Mouse (Mus musculus): Measurements from ENCODE around the gene Rrp1b. TPM values are rescaled to one million over a fixed set of nuclear protein-coding genes. Genes with fewer than 3 reads are reported as not detected.
"Not testable (repeated sequence)": the region's sequence is repeated elsewhere in the genome, so short reads cannot be mapped to it uniquely, and the experiment has no call there.

Gene Rrp1b
- polyA plus RNA-seq, 1 experiment from 2014 or later = 44.7 TPM

DNA sequence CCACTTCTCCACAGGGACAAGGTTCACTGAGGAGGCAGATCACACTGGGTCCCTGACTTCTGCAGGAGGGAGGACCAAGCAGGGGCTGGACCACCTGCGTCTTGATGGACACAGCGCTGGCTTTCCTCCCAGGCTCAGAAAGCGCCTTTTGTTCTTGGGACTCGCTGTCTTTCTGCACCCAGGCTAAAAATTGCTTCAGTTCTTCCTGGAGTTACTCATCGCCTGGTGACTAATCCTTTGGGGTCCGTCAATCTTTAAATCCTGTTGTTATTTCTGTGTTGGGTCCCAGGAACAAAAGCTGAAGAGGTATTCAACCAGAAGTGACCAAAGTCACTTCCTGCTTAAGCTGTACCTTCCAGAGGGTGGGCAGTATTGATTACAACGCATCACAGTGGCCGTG lies 28.9 kb downstream of the Rrp1b start:
- not testable (repeated sequence) for ATAC-seq (ENCODE audit: low FRiP score); H3K4me1 ChIP-seq; H3K9ac ChIP-seq; H3K4me2 ChIP-seq (replicated peaks); H3K27ac ChIP-seq; H3K4me3 ChIP-seq; H3K27me3 ChIP-seq; H3K9me3 ChIP-seq (replicated peaks)
- peaks cover 20% of the 10 kb centered on the region for H3K36me3 ChIP-seq
- WGBS = 66% methylated on average over 8 of the region's 8 CpGs

DNA sequence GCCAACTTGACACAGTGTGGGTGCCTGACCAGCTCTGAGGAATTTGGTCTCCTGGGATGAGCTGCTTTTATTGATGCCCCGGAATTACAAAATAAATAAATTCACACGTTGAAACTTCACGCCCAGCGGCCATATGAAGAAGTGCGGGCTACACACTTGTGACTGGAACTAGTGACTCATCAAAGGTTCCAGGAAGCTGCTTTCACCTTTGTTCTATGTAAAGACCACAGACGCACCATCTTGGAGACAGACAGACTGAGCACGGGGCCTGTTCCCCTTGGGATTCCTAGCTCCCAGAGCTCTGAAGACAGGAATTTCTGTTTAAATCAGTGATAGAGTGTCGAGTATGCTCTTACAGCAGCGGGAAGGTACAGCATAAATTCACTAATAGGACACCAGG lies 31.6 kb downstream of the Rrp1b start:
- no peaks in the 10 kb centered on the region; the same call in 1 of the 2 replicates for H3K4me1 ChIP-seq
- no peak overlapping the region for H3K9ac ChIP-seq
- WGBS = 76% methylated on average over 9 of the region's 9 CpGs

DNA sequence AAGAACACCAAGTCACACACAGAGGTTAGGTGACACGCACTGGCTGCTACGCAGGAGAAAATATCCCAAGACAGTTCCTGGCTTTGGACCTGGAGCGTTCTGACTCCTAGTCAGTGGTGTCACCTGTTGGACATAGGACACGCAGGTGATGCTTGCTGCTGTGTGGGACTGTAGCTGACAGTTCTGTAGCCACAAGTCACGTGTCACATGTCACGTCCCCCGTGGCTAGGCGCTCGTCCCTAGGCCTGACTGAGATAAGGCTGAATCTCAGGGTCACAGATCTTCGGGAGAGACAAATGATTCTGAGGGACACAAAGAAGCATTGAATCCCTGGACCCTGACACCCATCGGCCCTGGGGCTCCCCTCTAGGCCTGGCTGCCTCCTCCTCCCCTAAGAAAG lies 32.5 kb downstream of the Rrp1b start:
- Histone ChIP-seq H3K4me2 (replicated peaks) (no peak overlapping the region), H3K9ac (no peak overlapping the region), H3K27me3 (no peaks in the 10 kb centered on the region), H3K4me3 (no peak overlapping the region), H3K9me3 (replicated peaks) (no peaks in the 10 kb centered on the region; the same call in 1 of the 2 replicates), H3K4me1 (no peaks in the 10 kb centered on the region; the same call in 1 of the 2 replicates), H3K36me3 (no peaks in the 10 kb centered on the region), H3K27ac (no peak overlapping the region)
- 87% methylated on average over 11 of the region's 11 CpGs for WGBS
- no peak for ATAC-seq (ENCODE audit: low FRiP score)

More for the DNA sequence above, 31.6 kb downstream of the Rrp1b start:
- no peak overlapping the region for H3K4me2 ChIP-seq (replicated peaks)
- H3K9me3 ChIP-seq (replicated peaks) = no peaks in the 10 kb centered on the region; the same call in 1 of the 2 replicates
- no peak overlapping the region for H3K4me3 ChIP-seq
- no peaks in the 10 kb centered on the region for H3K27me3 ChIP-seq
- no peak for ATAC-seq (ENCODE audit: low FRiP score)
- no peaks in the 10 kb centered on the region for H3K36me3 ChIP-seq
- H3K27ac ChIP-seq = no peak overlapping the region

DNA sequence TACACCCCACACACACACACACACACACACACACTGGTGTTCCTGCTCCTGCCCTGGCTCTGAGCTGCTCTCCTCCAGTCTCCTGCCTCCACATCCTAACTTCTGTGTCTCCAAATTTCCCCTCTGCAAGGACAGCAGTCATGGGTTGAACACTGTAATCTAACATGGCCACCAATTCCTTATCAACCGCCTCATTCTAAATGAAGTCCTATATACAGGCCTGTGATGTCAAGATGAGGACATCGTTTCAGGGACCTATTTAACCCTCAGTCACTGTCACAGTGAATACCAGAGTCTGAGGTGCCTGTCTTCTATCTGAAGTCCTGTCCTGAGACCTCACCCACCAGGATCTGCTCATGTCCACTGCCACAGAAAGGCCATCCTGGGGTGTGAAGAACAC lies 32.9 kb downstream of the Rrp1b start:
- Histone ChIP-seq H3K4me1 (no peaks in the 10 kb centered on the region; the same call in 1 of the 2 replicates), H3K9me3 (replicated peaks) (no peaks in the 10 kb centered on the region; the same call in 1 of the 2 replicates), H3K27me3 (no peaks in the 10 kb centered on the region), H3K4me2 (replicated peaks) (no peak overlapping the region), H3K36me3 (no peaks in the 10 kb centered on the region), H3K27ac (no peak overlapping the region), H3K4me3 (no peak overlapping the region), H3K9ac (no peak overlapping the region)
- ATAC-seq (ENCODE audit: low FRiP score) = no peak
- WGBS = 84% methylated on average over 2 of the region's 2 CpGs

DNA sequence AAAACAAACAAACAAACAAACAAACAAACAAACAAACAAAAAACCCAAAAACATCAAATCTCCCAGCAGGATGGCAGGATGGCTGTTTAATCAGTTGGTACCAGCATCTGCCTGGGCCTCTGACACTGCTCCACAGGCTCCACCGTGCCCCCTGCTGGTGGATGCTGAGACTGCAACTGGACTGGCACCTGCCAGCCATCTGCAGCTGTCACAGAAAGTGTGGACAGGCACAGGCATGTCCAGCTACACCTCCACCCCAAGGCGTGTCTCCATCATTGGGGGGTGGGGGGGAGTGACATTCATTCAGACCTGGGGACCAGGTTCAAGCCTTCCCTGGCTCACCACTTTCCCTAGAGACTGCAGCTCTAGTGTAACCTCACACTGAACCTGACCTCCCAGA lies 37.5 kb downstream of the Rrp1b start:
- Histone ChIP-seq H3K36me3 (no peaks in the 10 kb centered on the region), H3K4me3 (no peak overlapping the region), H3K27ac (no peak overlapping the region), H3K4me1 (no peaks in the 10 kb centered on the region; the same call in 1 of the 2 replicates), H3K9me3 (replicated peaks) (no peaks in the 10 kb centered on the region; the same call in 1 of the 2 replicates), H3K27me3 (no peaks in the 10 kb centered on the region), H3K4me2 (replicated peaks) (no peak overlapping the region), H3K9ac (no peak overlapping the region)
- 13% methylated on average over 2 of the region's 2 CpGs for WGBS
- no peak for ATAC-seq (ENCODE audit: low FRiP score)

DNA sequence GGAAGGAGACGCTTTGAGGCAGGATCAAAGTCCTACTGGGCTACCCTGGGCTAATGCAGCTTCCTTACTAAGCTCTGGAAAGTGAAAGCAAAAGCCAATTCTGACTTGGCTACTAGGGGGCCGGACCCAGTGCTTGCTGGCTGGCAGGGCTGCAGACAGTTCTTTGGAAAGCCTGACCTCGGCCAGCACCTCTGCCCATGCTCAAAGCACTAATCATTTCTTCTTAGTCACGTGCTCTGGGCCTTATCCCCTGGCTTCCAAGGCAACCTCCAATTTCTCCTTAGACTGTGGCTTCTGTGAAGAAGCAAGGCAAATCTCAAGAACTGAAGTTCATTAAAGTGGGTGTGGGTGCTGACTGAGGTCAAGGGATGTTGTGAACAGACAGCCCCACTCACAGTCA lies 38.8 kb downstream of the Rrp1b start:
- Histone ChIP-seq H3K9me3 (replicated peaks) (no peaks in the 10 kb centered on the region; the same call in 1 of the 2 replicates), H3K36me3 (no peaks in the 10 kb centered on the region), H3K4me3 (no peak overlapping the region), H3K27me3 (no peaks in the 10 kb centered on the region), H3K4me1 (no peaks in the 10 kb centered on the region; the same call in 1 of the 2 replicates), H3K9ac (no peak overlapping the region), H3K4me2 (replicated peaks) (no peak overlapping the region), H3K27ac (no peak overlapping the region)
- ATAC-seq (ENCODE audit: low FRiP score) = no peak
- WGBS = 64% methylated on average over 4 of the region's 4 CpGs

DNA sequence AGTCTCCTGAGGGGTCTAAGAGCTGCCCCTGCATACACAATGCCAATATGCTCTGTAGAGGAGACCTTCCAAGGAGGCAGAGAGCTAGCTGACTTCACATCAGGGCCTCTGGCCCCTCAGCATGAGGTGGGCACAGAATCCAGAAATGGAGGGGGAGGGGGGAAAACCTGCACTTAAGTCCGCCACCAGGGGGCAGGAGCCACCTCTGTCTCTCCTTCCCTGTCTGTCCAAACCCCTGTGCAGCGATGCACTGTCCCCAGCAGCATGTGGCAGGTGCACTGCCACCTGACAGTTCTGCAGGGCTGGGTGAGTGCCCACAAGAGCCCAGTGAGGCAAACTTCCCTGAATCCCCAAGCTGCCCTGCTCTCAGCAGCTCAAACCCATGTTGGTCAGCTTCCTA lies 39.3 kb downstream of the Rrp1b start:
- WGBS = 0% methylated on average over 2 of the region's 2 CpGs
- no peak; the same call in 1 of the 2 replicates for ATAC-seq (ENCODE audit: low FRiP score)
- Histone ChIP-seq H3K4me1 (no peaks in the 10 kb centered on the region; the same call in 1 of the 2 replicates), H3K4me3 (no peak overlapping the region), H3K9ac (no peak overlapping the region), H3K4me2 (replicated peaks) (no peak overlapping the region), H3K36me3 (no peaks in the 10 kb centered on the region), H3K27me3 (no peaks in the 10 kb centered on the region), H3K27ac (no peak overlapping the region), H3K9me3 (replicated peaks) (no peaks in the 10 kb centered on the region; the same call in 1 of the 2 replicates)

DNA sequence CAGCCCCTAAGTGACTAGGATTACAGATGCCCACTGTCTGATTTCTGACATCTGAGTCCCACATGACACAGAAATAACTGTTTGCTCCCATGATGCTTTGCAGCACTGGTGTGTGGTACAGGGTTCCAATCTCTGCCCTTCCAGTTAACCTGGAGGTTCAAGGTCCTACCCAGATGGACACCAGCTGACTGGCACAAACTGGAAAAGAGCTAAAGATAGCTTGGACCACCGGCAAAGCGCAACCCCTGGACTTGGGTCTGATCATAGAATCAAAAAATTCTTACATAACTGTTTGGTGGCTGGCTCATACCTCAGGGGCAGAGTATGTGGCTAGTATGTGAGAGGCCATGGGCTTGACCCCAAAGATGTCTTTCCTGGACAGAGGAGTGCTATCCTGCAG lies 47.5 kb downstream of the Rrp1b start:
- H3K4me3 ChIP-seq = no peak overlapping the region
- H3K36me3 ChIP-seq = no peaks in the 10 kb centered on the region
- H3K27me3 ChIP-seq = no peaks in the 10 kb centered on the region
- no peak for ATAC-seq (ENCODE audit: low FRiP score)
- no peaks in the 10 kb centered on the region for H3K4me1 ChIP-seq
- H3K4me2 ChIP-seq (replicated peaks) = no peak overlapping the region
- H3K27ac ChIP-seq = no peak overlapping the region
- WGBS = 98% methylated on average over 2 of the region's 2 CpGs
- no peak overlapping the region for H3K9ac ChIP-seq
- H3K9me3 ChIP-seq (replicated peaks) = no peaks in the 10 kb centered on the region

DNA sequence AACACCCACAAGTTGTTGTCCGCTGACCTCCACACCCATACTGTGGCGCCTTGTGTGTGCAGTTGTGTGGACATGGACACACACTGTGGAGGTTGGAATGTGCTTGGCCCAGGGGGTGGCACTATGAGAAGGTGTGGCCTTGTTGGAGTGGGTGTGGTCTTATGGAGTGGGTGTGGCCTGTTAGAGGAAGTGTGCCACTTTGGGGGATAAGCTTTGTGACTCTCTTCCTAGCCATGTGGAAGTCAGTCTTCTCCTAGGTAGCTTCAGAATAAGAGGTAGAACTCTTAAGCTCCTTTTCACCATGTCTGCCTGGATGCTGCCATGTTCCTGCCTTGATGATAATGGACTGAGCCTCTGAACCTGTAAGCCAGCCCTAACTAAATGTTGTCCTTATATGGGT lies 51.2 kb downstream of the Rrp1b start:
- H3K4me2 ChIP-seq (replicated peaks) = no peak overlapping the region
- no peaks in the 10 kb centered on the region for H3K36me3 ChIP-seq
- ATAC-seq (ENCODE audit: low FRiP score) = no peak
- H3K9me3 ChIP-seq (replicated peaks) = no peaks in the 10 kb centered on the region
- no peak overlapping the region for H3K4me3 ChIP-seq
- WGBS = 90% methylated on average over 2 of the region's 2 CpGs
- no peak overlapping the region for H3K27ac ChIP-seq
- no peaks in the 10 kb centered on the region for H3K27me3 ChIP-seq
- H3K9ac ChIP-seq = no peak overlapping the region
- peaks cover 9% of the 10 kb centered on the region for H3K4me1 ChIP-seq

DNA sequence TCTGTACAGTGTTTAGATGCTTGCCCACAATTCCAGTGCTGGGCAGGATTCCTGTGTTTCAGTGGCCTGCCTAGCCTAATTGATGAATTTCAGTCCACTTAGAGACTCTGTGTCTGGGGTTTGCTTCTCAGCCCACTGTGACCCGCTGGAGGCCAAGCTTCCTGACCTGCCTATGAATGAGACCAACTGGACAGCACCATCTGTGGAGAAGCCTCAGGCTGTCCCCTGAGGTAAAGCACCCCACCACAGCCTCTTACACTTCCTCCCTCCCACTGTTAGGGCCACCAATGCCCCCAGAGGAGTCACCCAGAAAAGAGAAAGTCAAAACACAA lies 55.1 kb downstream of the Rrp1b start:
- Histone ChIP-seq H3K9ac (no peak overlapping the region), H3K36me3 (no peaks in the 10 kb centered on the region), H3K27me3 (no peaks in the 10 kb centered on the region), H3K4me3 (peak overlapping the region; percentile 20), H3K27ac (no peak overlapping the region), H3K4me2 (replicated peaks) (peak overlapping the region; percentile 52), H3K9me3 (replicated peaks) (no peaks in the 10 kb centered on the region), H3K4me1 (peaks cover 9% of the 10 kb centered on the region)
- 6% methylated on average over 1 of the region's 1 CpGs for WGBS
- peak; percentile 73 for ATAC-seq (ENCODE audit: low FRiP score)

DNA sequence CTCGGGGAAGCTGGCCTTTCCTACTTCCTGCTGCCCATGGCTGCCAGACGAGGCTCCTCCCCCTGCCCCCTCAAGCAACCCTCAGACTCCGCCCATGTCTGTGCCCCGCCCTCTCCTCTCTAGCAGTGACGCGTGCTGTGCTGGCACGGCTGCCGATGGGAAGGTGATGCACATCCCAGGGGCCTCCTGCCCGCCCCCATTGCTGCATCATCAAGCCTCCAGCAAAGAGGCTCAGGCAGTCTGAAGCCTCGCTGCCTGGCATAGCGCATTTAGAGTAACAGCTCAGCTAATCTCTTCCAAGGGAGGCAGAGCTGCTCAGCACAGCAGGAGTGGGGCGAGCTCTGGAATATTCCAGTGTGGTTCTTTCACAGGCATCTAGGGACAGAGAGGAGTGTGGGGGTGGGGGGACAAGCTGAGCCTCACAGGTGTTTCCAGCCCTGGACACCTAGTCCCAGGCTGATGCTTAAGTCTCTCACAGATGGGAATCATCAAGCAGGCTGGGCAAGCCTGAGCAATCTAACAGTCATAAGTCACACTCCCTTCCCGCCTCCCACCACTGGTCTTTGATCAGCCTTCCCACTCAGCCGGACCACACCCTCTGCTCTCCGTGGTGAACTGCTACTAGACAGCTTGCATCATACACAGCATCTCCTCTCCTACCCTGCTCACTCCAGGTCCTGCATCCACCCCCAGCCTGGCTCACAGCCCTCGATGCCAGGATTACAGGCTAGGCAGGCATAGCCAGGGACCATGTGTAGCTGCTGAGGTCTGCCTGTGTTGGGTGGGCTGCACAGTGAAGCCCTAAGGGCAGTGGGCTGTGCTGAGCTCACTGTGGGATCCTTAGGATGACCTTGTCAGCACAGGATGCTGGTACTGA lies 55.7 kb downstream of the Rrp1b start:
- Histone ChIP-seq H3K4me2 (replicated peaks) (peak overlapping the region; percentile 52), H3K4me3 (peak overlapping the region; percentile 20)
- H3K9me3 ChIP-seq (replicated peaks); H3K36me3 ChIP-seq; H3K27me3 ChIP-seq; H3K9ac ChIP-seq; H3K4me1 ChIP-seq; H3K27ac ChIP-seq: not testable (repeated sequence)
- ATAC-seq (ENCODE audit: low FRiP score) = peak; percentile 92
- 13% methylated on average over 15 of the region's 16 CpGs for WGBS

DNA sequence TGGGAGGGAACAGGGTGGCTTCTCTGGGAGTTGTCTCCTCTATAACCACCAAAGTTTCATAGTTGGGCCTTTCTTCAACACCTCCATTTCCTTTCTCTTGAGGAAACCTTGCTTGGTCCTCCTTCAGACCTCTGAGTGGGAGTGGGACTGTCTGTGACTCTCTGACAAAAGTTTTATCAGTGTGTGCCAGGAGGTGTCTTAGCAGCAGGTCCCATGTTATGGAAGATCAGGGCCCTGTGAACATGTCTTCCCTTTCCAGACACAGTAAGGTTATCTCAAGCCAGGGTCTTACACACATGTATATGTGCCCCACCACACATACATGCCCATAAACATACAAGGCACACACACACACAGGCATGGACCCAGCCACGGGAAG lies 56.3 kb downstream of the Rrp1b start:
- Histone ChIP-seq H3K36me3 (no peaks in the 10 kb centered on the region), H3K9me3 (replicated peaks) (no peaks in the 10 kb centered on the region), H3K9ac (no peak overlapping the region), H3K27ac (no peak overlapping the region), H3K4me2 (replicated peaks) (no peak overlapping the region), H3K27me3 (no peaks in the 10 kb centered on the region), H3K4me1 (peaks cover 9% of the 10 kb centered on the region), H3K4me3 (no peak overlapping the region)
- ATAC-seq (ENCODE audit: low FRiP score) = no peak
- WGBS = 93% methylated on average over 1 of the region's 1 CpGs

DNA sequence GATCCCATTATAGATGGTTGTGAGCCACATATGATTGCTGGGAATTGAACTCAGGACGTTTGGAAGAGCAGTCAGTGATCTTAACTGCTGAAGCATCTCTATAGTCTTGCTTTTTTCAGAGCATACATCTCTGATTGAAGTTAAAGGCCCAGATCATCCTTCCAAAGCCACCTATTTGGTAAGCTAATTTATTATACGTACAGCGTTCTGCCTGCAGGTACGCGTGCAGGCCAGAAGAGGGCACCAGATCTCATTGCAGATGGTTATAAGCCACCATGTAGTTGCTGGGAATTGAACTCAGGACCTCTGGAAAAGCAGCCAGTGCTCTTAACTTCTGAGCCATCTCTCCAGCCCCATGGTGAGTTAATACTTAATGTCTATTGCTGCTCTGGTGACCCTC lies 57.0 kb downstream of the Rrp1b start:
- no peaks in the 10 kb centered on the region for H3K36me3 ChIP-seq
- no peak overlapping the region for H3K9ac ChIP-seq
- H3K9me3 ChIP-seq (replicated peaks) = no peaks in the 10 kb centered on the region
- WGBS = 82% methylated on average over 5 of the region's 5 CpGs
- no peak overlapping the region for H3K4me2 ChIP-seq (replicated peaks)
- 0 out of 2 replicates have a peak, but pooled peaks cover 1% of the 10 kb centered on the region for H3K27me3 ChIP-seq
- ATAC-seq (ENCODE audit: low FRiP score) = no peak
- peaks cover 9% of the 10 kb centered on the region for H3K4me1 ChIP-seq
- no peak overlapping the region for H3K27ac ChIP-seq
- no peak overlapping the region for H3K4me3 ChIP-seq
